Mouse (Mus musculus): ENCODE results near the gene Mtif3.

Gene Mtif3

DNA sequence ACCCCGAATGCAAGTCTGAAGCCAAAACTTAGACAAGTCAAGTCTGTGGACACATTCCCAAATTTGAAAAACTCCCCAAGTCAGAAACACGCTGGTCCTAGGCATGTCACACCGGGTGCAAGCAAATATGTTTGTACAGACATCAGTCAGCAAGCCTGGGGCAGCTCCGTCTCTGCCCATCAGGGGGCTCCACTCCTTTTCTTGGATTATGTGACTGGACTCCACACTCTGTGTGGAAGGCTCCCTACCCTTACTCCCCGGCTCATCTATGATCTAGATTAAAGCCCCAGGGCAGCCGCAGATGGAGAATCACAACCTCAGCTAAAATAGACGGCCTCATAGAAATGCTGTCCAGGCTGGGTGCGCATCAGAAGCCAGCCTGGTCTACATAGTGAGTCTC, 47.3 kb downstream of the Mtif3 start:
- DNase-seq (ENCODE audit: low spot score in 2 of 2), result no peak

DNA sequence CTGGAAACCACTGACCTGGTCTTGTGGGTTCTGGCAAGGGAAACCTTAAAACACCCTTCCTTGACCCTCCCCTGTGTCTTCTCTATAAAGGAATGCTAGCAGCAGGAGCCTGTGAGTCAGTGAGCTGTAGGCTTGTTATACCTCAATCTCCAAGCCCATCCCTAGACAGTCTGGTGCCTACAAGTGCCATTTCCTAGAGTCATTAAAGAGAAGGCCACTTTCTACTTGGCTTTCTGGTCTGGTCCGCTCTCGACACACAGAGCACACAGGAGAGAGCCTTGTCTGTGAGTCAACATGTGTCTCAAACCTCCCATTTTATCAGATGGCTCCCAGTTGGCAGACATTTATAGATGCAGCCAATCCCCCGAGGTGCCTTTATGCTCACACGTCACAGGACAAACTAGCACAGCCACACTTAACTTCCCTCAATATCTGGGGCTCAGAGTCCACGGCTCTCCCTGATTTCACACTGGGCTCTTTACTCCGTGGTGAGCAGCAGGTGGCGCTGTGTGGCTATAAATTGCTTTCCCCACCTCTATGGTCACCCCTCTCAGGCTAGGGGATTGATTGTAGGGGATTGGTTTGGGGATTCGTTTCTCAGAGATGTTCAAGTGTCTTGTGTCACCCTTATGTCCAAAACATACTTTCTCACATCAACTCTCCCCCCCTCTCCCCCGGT, 49.4 kb downstream of the Mtif3 start:
- DNase-seq (ENCODE audit: low spot score in 2 of 2), result peak; percentile 10 to 34

DNA sequence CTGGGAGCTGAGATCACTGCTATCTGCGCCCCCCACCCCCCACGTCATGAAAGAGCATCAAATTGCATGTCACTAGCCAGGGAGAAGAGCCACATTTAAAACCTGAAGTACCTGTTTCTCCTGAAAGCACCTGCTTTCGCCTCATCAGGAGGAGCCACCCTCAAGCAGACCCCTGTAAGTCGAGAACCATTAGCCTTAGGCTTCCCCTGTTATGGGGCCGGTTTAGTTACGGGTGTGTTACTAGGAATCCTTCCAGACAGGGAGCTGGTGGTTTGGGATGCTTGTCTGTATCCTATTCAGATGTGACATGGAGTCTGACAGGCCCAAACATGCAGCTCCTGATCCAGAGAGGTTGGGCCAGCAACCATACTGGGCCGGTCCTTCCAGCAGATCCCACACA, 50.2 kb downstream of the Mtif3 start:
- no peak for DNase-seq (ENCODE audit: low spot score in 2 of 2)

DNA sequence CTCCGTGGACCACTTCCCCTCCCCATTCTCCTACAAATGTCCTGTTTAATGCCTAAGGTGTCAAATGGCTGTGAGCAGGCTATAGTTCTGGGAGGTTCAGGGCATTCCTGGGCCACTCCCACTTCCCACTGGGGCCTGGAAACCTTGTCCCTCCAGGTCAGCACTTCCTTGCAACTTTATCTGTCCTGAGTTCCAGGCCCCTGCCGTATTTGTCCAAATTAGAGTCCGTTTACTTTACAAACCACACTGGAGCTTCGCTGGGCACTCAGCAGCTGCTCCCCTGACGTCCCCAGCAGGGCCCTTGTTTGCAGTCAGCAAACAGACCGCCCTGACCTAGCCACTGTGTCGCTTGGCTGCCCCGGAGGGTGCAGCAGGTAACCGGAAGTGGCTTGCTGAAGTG, 51.4 kb downstream of the Mtif3 start:
- DNase-seq (ENCODE audit: low spot score in 2 of 2), result no peak

DNA sequence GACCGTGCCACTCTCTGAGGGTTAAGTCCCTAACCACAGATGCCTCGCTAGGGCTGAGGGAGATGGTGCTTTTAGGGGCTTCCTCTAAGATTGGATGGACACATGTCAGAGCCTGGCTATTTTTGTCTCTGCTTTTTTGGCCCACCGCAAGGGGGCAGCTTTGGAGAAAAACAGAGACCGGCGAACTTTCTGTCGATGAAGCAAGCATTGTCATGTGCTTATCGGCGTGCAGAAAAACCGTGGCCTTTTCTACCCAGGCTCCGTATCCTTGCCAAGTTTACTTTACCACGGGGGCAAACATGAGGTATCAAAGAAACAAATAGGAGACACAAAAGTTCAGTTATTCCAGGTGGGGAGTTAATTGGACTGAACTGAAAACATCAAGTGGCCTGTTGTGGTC, 55.0 kb downstream of the Mtif3 start:
- DNase-seq (ENCODE audit: low spot score in 2 of 2), result no peak

DNA sequence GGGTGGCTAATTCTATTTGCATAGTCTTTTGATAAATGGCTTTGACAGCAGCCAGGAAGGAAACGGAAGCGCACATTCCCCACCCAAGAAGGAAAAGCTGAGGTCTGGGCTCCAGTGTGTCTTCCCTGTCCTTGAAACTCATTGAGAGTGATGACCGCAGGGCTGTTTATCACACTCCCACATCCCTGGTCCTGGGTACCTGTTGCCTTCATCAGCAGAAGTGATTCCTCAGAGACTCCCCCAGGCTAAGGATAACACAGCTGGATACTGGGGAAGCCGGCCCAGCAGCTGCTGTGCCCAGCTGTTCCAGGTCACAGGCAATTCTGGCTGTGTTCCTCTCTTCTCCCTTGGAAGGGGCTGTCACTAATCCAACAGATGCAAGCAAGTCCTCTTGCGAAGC, 56.1 kb downstream of the Mtif3 start:
- DNase-seq (ENCODE audit: low spot score in 2 of 2), result no peak

DNA sequence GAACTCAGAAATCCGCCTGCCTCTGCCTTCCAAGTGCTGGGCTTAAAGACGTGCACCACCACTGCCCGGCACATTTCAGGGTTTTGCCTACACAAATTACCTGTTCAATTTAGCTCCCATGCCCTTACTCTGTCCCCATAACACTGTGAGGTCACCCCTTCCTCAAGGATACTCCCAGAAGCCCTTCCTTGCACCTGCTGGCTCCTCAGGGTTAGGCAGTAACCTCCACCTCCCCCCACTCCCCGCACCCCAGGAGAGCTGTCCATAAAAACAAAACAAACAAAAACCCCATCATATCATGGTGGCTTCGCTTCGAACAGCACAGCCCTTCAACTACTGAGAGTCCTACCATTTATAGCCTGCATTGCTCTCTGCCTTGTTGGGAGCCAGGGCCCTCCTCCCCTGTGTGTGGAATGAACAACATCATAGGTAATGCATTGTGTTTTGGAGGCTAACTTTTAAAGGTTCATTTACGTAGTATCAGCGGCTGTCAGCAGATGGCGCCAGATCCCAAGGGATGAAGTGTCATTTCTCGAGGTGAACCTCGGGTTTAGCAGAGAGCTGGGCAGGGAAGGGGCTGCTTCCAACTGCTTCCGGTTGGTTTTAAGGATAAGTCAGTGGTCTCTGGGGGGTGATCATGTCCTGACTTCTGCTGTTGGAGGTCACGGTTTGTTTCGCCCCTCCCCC, 58.0 kb downstream of the Mtif3 start:
- peak; percentile 30 to 72 for DNase-seq (ENCODE audit: low spot score in 2 of 2)

DNA sequence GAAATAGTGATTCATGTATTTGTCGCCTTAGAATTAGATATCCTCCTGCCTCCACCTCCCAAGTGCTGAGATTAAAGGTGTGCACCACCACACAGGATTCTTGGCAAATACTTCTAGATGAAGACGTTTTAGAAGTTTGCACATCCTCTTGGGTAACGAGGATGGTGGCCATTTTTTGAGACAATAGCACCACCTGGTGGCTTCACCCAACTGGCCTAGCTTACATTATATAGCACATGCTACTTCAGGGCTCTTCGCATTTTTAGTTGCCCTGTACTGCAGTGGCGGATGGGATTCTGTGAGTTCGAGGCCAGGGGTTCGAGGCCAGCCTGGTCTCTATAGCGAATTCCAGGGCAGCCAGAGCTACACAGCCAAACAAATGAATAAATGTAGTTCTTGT, 59.2 kb downstream of the Mtif3 start:
- peak; percentile 50 to 53 for DNase-seq (ENCODE audit: low spot score in 2 of 2)
